Mouse (Mus musculus): ENCODE data around the gene Ncf1. TPM values are rescaled to one million over a fixed set of nuclear protein-coding genes. Genes with fewer than 3 reads are reported as not detected.

Gene Ncf1
- 2.7 and 3.1 TPM in 2 replicates for polyA plus RNA-seq (2015; fragmentation: Nextera tagmentation; extraction: Ambion mirVana)

DNA sequence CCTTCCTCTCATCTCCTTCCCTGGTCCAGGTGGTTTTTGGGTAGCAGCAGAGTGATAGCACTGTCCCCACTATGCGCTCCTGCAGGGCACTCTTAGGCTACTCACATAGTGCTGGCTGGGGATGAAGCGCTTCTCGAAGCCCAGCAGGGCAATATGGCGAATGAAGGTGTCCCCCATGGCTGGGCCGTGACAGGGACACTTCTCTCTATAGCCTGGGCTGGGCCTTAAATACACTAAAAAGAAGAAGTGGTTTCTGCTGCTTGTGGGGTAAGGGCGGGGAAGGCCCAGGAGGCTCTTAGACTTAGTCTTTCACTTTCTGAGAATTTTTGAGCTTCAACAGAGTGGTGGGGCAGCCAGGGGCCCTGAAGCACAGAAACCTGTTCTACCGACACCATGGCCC lies at the start of gene Ncf1:
TSS of gene Ncf1 (minus strand) at position 235 of the 400 bp plus-strand sequence.
- Histone ChIP-seq H3K4me3 (no peak within 1 kb of the TSS), H3K27me3 (replicated peaks) (no peaks in the 10 kb centered on the region), H3K9ac (peak within 1 kb of the TSS; percentile 64; the same call in 1 of the 2 replicates), H3K36me3 (no peaks in the 10 kb centered on the region), H3K4me2 (no peak within 1 kb of the TSS), H3K9me3 (no peaks in the 10 kb centered on the region), H3K4me1 (peaks cover 53% of the 10 kb centered on the region), H3K27ac (replicated peaks) (peak within 1 kb of the TSS; percentile 16)
- no peak for ATAC-seq (ENCODE audit: extremely low read depth, insufficient number of reproducible peaks, low FRiP score, low TSS enrichment)
- 83% methylated on average over 7 of the region's 7 CpGs for WGBS

DNA sequence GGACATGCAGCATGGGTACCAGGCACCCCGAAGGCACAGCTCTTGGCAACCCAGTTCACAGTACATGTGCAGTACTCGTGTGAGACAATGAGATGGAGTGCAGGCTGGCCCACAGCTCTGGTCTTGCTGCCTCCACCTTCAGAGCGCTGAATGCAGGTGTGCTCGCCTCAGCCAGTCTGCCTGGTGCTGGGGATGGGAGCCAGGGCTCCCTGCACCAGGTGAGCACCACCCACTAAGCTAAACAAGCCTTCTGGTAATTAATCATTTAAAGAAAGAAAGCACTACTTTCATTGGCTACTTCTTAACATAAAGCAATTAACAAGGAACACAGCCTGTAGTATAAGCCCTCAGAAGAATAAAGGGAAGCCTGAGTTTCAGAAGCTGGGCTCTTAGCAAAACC lies 47.7 kb upstream of the Ncf1 start:
- ATAC-seq (ENCODE audit: extremely low read depth, insufficient number of reproducible peaks, low FRiP score, low TSS enrichment) = no peak
- H3K27me3 ChIP-seq (replicated peaks) = no peaks in the 10 kb centered on the region
- H3K27ac ChIP-seq (replicated peaks) = no peak overlapping the region
- H3K4me1 ChIP-seq = peaks cover 8% of the 10 kb centered on the region; the same call in 1 of the 2 replicates
- H3K9ac ChIP-seq = no peak overlapping the region
- H3K4me3 ChIP-seq = no peak overlapping the region
- H3K9me3 ChIP-seq = no peaks in the 10 kb centered on the region
- whole genome bisulfite sequencing = 95% methylated on average over 4 of the region's 4 CpGs
- no peak overlapping the region for H3K4me2 ChIP-seq
- H3K36me3 ChIP-seq = peaks cover 96% of the 10 kb centered on the region

DNA sequence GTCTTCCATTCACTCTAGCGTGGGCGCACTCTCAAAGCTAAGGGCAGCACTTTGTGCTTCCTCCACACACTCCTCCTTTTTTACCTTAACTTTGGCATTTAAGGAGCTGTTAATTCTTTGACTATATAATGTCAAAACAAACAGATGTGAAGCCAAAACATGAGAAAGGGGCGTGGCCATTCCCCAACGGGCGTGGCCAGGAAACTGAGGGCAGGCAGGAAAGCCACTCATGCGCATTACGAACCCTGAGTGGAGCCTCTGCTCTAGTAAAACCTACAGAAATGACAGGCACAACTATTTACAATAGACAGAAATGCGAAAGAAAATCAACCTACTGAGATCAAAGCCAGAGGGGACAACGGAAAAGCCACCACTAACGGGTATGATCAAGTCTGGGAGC lies 46.1 kb upstream of the Ncf1 start:
- WGBS = 84% methylated on average over 10 of the region's 10 CpGs
- peak overlapping the region; percentile 29; the same call in 1 of the 2 replicates for H3K27ac ChIP-seq (replicated peaks)
- H3K4me1 ChIP-seq = peaks cover 8% of the 10 kb centered on the region; the same call in 1 of the 2 replicates
- H3K9me3 ChIP-seq = no peaks in the 10 kb centered on the region
- H3K4me2 ChIP-seq = no peak overlapping the region
- H3K9ac ChIP-seq = no peak overlapping the region
- no peak overlapping the region for H3K4me3 ChIP-seq
- peaks cover 98% of the 10 kb centered on the region for H3K36me3 ChIP-seq
- H3K27me3 ChIP-seq (replicated peaks) = no peaks in the 10 kb centered on the region
- no peak for ATAC-seq (ENCODE audit: extremely low read depth, insufficient number of reproducible peaks, low FRiP score, low TSS enrichment)

DNA sequence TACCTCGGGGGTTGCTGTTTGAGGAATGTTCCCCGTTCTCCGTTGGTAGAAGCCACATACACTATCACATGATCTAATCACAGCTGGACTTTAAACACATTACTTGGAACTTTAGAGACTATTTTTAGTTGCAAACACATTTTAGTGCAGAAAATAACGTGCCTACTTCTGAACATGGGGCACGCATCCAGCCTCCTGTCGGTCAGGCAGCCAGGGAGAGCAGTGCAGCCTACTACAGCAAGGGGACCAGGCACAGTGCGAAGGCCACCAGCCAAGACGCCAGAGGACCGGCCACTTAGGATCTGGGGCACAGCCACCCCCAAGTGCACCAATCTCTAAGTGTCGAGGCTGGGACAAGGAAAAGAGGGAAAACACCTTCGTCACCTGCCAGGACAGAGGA lies 45.6 kb upstream of the Ncf1 start:
- H3K4me3 ChIP-seq = no peak overlapping the region

DNA sequence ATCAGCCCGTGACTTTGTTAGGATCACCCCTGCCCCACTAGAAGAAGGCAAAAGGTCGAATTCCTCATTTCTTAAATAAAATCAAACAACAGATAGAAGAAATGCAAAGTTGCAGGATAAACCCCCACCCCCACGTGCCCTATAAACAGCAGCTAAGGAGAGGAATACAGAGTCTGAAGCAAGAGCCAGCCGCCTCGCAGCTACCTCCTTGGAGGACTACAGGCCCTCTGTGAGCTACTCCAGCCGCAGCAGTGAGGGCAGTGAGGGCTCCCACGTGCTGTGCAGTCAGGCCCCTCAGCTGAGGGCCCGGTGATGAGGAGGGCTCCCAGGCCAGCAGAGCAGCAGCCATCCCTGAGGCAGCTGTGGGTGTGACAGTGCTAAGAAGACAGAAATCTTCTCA lies 44.3 kb upstream of the Ncf1 start:
- Histone ChIP-seq H3K9me3 (no peaks in the 10 kb centered on the region), H3K4me2 (no peak overlapping the region), H3K4me1 (peaks cover 8% of the 10 kb centered on the region; the same call in 1 of the 2 replicates), H3K36me3 (peaks cover 98% of the 10 kb centered on the region), H3K4me3 (no peak overlapping the region), H3K27ac (replicated peaks) (no peak overlapping the region), H3K27me3 (replicated peaks) (no peaks in the 10 kb centered on the region), H3K9ac (no peak overlapping the region)
- ATAC-seq (ENCODE audit: extremely low read depth, insufficient number of reproducible peaks, low FRiP score, low TSS enrichment) = no peak
- WGBS = 80% methylated on average over 8 of the region's 8 CpGs

More for the DNA sequence above, 45.6 kb upstream of the Ncf1 start:
- Histone ChIP-seq H3K27me3 (replicated peaks) (no peaks in the 10 kb centered on the region), H3K9ac (no peak overlapping the region), H3K4me1 (peaks cover 8% of the 10 kb centered on the region; the same call in 1 of the 2 replicates), H3K4me2 (no peak overlapping the region), H3K9me3 (no peaks in the 10 kb centered on the region), H3K36me3 (peaks cover 98% of the 10 kb centered on the region), H3K27ac (replicated peaks) (peak overlapping the region; percentile 29)
- no peak for ATAC-seq (ENCODE audit: extremely low read depth, insufficient number of reproducible peaks, low FRiP score, low TSS enrichment)
- WGBS = 71% methylated on average over 11 of the region's 11 CpGs

DNA sequence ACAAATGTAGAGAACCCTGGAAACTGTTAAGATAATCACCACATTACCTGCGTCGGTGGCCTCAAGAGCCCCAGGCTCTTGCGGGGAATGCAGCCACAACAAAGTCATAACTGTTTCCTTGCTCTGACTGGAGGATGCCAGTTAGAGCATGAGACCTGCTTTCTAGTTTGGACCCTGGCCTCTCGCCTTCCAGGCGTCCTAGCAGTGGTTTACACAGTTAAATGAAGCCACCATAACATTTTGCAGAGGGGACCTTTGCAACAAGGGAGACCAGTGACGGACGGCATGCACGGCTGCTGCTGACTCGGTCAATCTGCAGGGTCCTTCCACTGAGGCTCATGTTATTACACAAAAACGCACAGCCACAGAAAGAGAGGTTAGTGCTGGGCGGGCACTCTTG lies 43.3 kb upstream of the Ncf1 start:
- ATAC-seq (ENCODE audit: extremely low read depth, insufficient number of reproducible peaks, low FRiP score, low TSS enrichment) = no peak

DNA sequence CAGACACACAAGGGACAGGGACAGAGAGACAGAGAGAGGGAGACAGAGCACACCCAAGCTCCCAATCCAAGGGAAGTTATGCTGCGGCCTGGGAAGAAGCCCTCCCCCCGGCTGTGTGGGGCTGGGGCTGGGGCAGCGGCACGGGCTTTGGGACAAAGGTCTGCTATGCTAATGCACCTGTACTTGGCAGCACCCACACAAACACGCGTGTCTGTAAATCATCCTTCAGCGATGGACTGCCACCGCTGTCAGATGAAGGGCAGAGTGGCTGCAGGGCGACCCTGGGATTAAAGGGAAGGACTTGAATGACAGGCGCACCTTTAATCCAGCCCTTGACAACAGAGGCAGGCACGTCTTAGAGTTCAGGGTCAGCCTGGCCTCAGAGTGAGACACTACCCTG lies 42.0 kb upstream of the Ncf1 start:
- H3K4me1 ChIP-seq = peaks cover 8% of the 10 kb centered on the region; the same call in 1 of the 2 replicates
- H3K4me3 ChIP-seq = no peak overlapping the region
- H3K27me3 ChIP-seq (replicated peaks) = no peaks in the 10 kb centered on the region
- H3K4me2 ChIP-seq = no peak overlapping the region
- WGBS = 86% methylated on average over 11 of the region's 11 CpGs
- ATAC-seq (ENCODE audit: extremely low read depth, insufficient number of reproducible peaks, low FRiP score, low TSS enrichment) = no peak
- no peaks in the 10 kb centered on the region for H3K9me3 ChIP-seq
- no peak overlapping the region for H3K27ac ChIP-seq (replicated peaks)
- H3K9ac ChIP-seq = no peak overlapping the region
- H3K36me3 ChIP-seq = peaks cover 98% of the 10 kb centered on the region

More for the DNA sequence above, 43.3 kb upstream of the Ncf1 start:
- 81% methylated on average over 11 of the region's 11 CpGs for WGBS
- Histone ChIP-seq H3K4me3 (no peak overlapping the region), H3K36me3 (peaks cover 98% of the 10 kb centered on the region), H3K27ac (replicated peaks) (no peak overlapping the region), H3K9ac (no peak overlapping the region), H3K4me1 (peaks cover 8% of the 10 kb centered on the region; the same call in 1 of the 2 replicates), H3K4me2 (no peak overlapping the region), H3K27me3 (replicated peaks) (no peaks in the 10 kb centered on the region), H3K9me3 (no peaks in the 10 kb centered on the region)

DNA sequence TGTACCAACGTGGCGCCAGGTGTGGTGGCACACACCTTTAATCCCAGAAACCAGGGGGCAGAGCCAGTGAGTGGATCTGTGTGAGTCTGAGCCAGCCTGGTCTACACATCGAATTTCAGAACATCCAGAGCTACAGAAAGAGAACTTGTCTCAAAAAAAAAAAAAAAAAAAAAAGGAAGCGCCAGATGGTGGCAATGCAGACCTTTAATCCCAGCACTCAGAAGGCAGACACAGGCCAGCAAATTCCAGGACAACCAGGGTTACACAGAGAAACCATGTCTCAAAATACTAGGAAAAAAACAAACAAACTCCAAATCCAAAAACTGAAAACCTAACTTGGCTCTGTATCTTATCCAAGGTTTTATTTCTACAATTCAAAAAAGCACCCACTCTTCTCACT lies 41.1 kb upstream of the Ncf1 start:
- Histone ChIP-seq H3K9me3 (no peaks in the 10 kb centered on the region), H3K4me2 (no peak overlapping the region), H3K4me3 (no peak overlapping the region), H3K36me3 (peaks cover 99% of the 10 kb centered on the region), H3K4me1 (peaks cover 6% of the 10 kb centered on the region; the same call in 1 of the 2 replicates), H3K9ac (no peak overlapping the region), H3K27me3 (replicated peaks) (no peaks in the 10 kb centered on the region), H3K27ac (replicated peaks) (no peak overlapping the region)
- ATAC-seq (ENCODE audit: extremely low read depth, insufficient number of reproducible peaks, low FRiP score, low TSS enrichment) = no peak
- WGBS = 93% methylated on average over 4 of the region's 4 CpGs

DNA sequence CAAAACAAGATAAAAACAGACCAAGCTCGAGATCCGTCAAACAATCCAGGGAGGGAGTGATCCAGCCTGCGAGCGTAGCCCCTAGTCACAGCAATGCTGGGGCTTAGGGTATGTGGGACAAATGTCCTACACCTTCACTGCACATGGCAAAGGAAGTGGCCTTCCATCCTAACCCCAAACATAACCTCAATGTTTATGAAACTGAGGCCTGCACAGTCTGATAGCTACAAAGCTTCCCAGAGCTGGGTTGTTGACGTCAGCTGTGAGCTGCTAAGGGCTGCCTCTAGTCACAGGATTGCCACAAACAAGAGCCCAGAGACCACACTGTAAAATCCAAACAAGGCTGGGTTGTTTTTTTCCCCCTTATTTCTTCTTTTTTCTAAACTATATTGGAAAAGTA lies 40.3 kb upstream of the Ncf1 start:
- no peaks in the 10 kb centered on the region for H3K27me3 ChIP-seq (replicated peaks)
- H3K4me1 ChIP-seq = no peaks in the 10 kb centered on the region
- 80% methylated on average over 5 of the region's 5 CpGs for WGBS
- peaks cover 99% of the 10 kb centered on the region for H3K36me3 ChIP-seq
- ATAC-seq (ENCODE audit: extremely low read depth, insufficient number of reproducible peaks, low FRiP score, low TSS enrichment) = no peak
- H3K4me3 ChIP-seq = no peak overlapping the region
- no peak overlapping the region for H3K27ac ChIP-seq (replicated peaks)
- H3K9me3 ChIP-seq = no peaks in the 10 kb centered on the region
- no peak overlapping the region for H3K4me2 ChIP-seq
- H3K9ac ChIP-seq = no peak overlapping the region

DNA sequence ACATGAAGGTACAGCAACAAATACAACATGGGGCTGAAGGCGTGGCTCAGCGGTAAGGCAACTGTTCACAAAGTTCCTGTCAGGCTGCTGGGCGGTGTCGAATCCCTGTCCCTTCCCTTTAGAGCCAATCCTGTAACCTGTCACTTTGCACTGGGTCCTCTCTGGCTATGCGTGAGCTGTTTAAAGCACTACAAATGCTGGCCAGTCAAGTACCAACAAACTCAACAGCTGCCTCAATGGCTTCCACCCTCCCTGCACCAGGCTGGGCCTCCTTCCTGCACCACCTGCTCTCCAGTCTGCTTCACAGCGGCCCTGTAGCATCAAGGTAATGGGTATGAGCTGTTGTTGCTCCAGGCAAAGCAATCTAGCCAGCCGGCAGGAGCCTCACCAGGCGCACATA lies 39.3 kb upstream of the Ncf1 start:
- no peak for ATAC-seq (ENCODE audit: extremely low read depth, insufficient number of reproducible peaks, low FRiP score, low TSS enrichment)
- 91% methylated on average over 8 of the region's 8 CpGs for WGBS

DNA sequence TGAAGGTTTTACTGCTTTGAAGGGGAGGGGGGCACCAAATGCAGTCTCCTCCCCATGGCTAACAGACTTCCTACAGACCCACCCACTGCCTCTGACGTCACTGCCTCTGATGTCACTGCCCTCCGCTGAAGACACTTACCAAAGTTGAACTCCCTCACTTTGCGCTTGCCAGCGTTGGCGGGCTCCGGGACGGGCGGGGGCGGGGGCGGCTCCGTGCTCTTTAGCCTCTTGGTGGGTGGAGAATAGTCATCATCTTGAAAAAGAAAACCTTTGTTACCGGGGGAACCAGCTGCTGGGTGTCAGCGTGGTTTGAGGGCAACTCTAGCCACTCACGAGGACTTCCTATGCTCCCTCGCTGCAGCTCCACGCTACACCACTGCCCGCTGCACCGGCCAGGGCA lies 37.0 kb upstream of the Ncf1 start:
- Histone ChIP-seq H3K27me3 (replicated peaks) (no peaks in the 10 kb centered on the region), H3K27ac (replicated peaks) (no peak overlapping the region), H3K9me3 (no peaks in the 10 kb centered on the region), H3K4me2 (no peak overlapping the region), H3K4me3 (no peak overlapping the region), H3K4me1 (no peaks in the 10 kb centered on the region), H3K9ac (no peak overlapping the region), H3K36me3 (peaks cover 100% of the 10 kb centered on the region)
- no peak for ATAC-seq (ENCODE audit: extremely low read depth, insufficient number of reproducible peaks, low FRiP score, low TSS enrichment)
- 83% methylated on average over 18 of the region's 18 CpGs for WGBS

More for the DNA sequence above, 39.3 kb upstream of the Ncf1 start:
- H3K27ac ChIP-seq (replicated peaks) = no peak overlapping the region
- H3K9ac ChIP-seq = no peak overlapping the region
- no peak overlapping the region for H3K4me3 ChIP-seq
- no peaks in the 10 kb centered on the region for H3K4me1 ChIP-seq
- H3K4me2 ChIP-seq = no peak overlapping the region
- no peaks in the 10 kb centered on the region for H3K27me3 ChIP-seq (replicated peaks)
- H3K36me3 ChIP-seq = peaks cover 100% of the 10 kb centered on the region
- no peaks in the 10 kb centered on the region for H3K9me3 ChIP-seq

DNA sequence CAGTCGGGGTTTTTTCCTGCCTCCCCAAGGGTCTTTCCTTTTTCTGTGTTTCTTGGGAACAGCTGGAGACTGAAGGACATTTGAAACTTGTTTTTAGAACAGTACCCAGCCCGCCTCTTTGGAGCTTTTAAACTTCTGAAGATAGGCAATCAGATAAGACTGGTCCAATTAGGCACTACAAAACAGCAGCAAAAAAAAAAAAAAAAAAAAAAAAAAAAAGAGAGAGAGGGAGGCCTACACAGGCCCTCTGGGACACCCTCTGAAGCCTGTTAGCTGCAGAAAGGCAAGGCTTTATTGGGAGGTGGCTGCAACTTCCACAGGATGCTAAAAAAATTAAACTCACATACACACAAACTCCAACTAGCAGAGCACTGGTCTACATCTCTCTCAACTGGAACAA lies 36.5 kb upstream of the Ncf1 start:
- Histone ChIP-seq H3K4me1 (no peaks in the 10 kb centered on the region), H3K27me3 (replicated peaks) (no peaks in the 10 kb centered on the region), H3K4me2 (no peak overlapping the region), H3K9ac (no peak overlapping the region), H3K4me3 (no peak overlapping the region), H3K36me3 (peaks cover 100% of the 10 kb centered on the region), H3K27ac (replicated peaks) (no peak overlapping the region), H3K9me3 (no peaks in the 10 kb centered on the region)
- 62% methylated on average over 2 of the region's 2 CpGs for WGBS
- ATAC-seq (ENCODE audit: extremely low read depth, insufficient number of reproducible peaks, low FRiP score, low TSS enrichment) = no peak

Data from heart, embryonic 13.5 days (tissue).